Mouse (Mus musculus): ENCODE measurements at regions not wholly inside any gene's neighbourhood (a gene's known extent, or its start where the extent isn't known, plus 50 kb on each side); places are given as distances from the start of the nearest gene placed in this dataset.
A peak's percentile ranks its signal among the peaks of the same experiment; 100 is the strongest.

DNA sequence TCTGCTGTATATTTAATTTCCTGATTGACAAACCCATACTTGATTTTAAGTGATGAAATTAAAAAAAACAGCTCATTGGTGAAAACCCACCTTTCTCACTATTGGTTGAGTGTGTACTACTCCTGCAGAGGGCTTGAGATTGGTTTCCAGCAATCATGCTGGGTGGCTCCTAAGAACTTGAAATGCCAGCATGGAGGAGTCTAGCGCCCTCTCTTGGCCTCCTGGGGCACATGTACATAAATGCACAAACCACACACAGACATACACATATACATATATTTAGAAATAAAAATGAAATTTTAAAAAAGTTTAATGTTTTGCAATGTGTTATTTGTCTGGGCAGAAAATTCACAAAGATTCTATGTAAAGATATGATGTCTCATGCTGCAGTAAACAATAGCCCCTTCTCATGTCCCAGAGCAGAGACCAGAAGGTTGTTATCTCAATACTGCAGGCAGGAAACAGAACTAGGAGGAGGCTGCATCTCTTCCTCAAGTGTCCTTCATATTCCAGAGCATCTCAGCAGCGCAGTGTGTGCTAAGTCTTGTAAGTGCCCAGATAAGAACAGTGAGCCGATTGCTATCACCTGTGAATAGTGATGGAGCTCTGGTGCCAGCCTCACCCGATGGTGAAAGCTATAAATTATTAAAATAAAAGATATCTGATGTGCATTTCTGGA lies 108.4 kb upstream of the Fbxo11 start:
- no peak for DNase-seq (ENCODE audit: low spot score in 2 of 2)

DNA sequence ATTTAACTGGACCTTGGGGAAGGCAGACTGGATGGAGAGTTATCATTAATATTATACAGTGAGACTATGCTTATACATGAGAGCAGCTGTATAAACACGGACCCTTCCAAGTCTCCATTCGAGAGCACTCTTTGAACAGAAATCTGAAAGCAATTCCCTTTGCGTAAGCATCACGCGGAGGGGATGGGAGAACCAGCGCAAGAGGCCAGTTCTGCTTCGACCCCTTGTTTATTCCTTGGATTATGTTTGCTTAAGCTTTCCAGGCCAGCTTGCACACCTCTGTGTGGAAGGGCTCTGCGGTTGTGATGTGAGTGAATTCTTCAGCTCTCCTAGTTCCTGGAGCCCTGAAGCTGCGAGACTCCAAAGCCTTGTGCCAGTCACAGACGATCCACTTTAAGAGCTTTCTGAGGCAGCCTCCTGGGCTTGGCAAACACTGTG lies 109.2 kb upstream of the Fbxo11 start:
- DNase-seq (ENCODE audit: low spot score in 2 of 2): no peak

DNA sequence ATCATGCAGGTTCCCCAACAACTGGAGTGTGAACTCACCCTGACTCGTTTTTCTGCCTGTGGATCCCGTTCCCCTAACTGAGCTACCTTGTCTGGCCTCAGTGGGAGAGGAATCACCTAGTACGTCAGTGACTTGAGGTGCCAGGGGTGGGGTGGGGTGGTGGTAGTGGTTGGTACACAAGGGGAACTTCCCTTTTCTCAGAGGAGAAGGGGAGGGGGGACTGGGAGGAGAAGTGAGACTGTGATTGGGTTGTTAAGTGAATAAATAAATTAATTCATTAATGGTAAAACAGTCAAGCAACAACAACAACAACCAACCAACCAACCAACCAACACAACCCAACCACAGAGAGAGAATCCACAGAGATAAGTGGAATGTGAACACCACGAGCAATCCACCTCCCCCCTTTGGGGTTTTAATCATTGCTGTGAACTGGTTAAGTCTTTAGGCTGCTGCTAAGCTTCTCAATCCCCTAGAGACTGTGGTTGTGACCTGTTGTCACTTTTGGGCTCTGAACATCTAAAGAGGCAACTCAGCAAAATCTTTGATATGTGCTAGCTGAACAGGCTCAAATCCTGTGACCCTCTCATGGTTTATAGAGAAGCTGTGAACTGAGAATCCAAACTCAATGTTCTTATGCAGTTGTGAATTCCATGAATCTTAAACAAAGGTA lies 111.0 kb upstream of the Fbxo11 start:
- no peak for DNase-seq (ENCODE audit: low spot score in 2 of 2)

DNA sequence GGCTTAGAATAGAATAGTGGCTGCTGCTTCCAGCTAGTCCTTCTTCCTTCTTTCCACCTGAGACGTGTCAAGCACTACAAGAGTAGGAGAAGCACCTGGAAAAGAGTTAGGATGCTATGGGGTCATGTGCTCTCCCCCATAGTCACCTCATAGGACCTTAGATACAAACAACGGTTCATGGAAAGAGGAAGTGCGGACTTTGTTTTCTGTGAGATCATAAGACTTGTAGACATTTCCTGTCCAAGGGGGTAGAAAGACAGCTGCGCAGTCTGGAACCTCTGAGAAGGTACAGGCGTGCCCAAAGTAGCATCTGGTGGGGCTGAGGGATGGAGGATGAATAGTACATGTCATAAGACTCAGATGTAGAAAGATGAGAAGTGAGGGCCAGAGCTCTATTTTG lies 125.6 kb upstream of the Fbxo11 start:
- DNase-seq (ENCODE audit: low spot score in 2 of 2): no peak

DNA sequence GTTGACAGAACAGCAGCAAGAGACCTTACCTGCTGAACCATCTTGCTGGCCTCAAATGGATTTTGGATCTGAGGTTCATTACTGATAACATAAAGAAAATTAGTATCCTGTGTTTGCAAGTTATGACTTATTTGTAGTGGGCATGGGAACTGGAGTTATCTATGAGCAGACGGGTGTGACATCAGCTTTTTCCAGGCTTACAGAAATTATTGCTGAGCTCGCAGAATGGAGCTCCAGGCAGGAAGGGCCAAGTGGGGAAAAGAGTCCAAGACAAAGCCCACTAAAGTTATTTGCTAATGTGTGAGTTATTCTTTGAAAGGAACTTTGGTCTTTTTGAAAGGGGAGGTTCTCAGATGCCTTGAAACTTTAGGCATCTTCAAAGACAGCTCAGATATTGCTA lies 126.4 kb upstream of the Fbxo11 start:
- no peak for DNase-seq (ENCODE audit: low spot score in 2 of 2)

DNA sequence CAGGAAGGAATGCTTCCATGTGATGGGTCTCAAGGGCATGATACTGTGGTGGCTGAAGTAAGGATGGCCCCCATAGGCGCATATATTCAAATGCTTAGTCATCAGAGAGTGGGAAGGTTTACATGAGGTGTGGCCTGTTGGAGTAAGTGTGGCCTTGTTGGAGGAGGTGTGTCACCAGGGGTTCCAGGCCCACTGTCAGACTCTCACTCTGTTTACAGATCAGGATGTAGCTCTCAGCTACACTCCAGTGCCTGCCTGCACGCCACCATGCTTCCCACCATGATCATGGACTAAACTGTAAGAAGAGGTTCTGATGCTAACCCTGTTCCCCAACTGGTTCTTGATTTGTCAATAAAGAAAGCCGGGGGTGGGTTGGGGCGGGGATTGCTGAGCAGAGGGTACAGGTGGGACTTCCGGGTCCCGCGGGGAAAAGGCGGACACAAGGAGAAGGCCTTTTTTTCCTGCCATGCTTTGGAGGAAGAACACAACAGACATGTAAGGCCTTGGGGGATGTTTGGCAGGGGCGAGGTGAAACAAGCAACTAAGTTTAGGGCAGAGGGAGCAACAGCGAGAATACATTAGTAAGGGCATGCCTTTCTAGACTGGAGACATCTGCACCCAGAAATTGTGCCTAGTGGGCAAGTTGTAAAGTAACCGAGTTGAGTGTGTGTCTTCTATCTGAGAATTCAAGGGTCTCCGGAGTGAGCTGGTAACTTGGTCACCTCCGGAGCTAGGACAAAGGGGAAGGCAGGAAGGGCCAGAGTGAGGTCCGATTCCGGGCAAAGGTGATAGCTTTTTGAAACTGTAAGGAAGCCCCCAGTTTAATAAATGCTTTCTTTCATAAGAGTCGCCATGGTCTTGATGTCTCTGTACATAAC lies 127.1 kb upstream of the Fbxo11 start:
- no peak for DNase-seq (ENCODE audit: low spot score in 2 of 2)

DNA sequence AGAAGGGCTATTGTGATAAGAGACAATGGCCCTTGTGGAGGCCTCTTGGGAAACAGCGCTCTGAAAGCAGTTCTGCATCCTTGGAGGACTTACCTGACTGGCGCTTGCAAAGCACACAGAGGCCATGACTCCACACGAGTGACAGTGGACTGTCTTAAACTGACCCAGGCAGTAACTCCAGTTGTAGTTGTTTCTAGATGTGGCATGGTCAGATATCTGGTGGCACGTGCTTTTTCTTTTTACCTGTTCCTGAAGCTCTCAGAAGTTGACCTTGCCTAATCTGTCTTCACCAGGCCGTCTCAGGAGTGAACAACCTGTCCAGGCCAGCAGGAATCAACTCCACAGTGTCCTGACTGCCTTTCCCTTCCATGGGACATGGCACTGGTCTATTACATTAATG lies 129.6 kb upstream of the Fbxo11 start:
- no peak for DNase-seq (ENCODE audit: low spot score in 2 of 2)

DNA sequence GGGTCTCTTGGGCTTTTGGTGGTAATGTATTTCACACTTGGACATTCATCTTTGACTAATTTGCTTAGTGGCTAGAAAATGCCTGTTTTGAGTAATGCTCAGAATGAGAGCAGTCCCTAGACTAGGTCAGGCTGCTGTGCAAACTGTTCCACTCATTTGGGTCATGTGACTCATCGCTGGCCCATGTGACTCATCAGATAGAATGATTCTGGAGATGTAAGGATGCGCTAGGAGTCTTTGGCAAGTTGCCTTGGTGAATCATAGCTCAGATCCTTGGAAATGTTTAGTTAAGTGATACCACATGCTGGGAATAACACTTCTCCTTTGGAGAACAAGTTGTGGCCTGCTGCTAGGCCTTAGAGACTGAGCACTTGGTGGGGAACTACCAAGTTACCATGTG lies 130.2 kb upstream of the Fbxo11 start:
- no peak for DNase-seq (ENCODE audit: low spot score in 2 of 2)

DNA sequence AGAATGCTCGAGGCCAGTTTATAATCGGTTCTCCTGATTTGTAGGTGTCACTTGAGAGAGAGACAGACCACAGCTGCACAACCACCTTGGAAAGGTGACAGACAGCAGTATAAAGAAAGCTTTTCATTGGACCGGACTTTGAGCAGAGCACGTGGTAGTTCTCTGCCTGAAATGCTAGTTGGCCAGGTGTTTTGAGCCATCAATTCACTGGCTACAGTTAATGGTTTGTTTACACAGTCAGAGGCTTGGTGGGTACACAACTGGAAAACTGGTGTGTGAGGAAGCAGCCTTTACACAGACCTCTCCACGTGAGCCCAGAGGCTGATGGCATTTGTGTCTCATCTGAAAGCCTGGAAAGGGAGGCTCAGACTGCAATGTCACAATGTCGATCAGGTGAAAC lies 130.8 kb upstream of the Fbxo11 start:
- no peak for DNase-seq (ENCODE audit: low spot score in 2 of 2)

DNA sequence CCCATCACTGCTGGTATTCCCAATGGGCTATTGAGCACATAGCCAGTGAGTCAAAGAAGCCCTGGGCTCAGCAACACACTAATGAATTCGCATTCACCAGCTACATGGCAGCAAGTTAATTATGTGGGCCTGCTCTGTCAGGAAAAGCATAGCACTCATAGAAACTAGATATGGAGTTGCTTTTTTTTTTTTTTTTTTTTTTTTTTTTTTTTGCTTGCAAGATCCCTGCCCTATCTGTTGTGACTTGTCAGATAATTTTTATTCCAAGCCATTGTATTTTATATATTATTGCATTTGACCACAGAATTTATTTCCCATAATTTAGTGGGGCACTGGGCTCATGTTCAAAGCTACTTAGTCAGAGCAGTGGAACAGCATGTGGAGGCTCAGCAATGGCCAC lies 131.2 kb upstream of the Fbxo11 start:
- DNase-seq (ENCODE audit: low spot score in 2 of 2): no peak

DNA sequence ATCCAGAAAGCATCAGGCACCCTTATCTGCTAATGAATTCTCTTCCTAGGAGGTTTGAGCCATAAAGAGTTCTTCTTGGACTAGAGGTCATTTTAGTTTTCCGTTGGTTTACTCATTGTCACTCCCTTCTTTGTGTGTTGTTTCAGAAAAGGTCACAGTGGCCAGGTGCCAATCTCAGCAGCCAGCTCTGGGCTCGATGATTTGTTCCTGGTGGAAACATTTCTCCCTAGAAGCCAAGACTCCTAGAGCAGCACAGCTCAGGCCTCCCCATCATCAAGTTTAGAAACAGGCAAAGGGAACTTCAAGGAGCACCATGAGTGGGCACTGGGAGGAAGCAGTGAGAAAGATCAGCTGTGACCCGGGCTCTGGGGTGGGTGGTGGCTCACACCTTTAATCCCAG lies 132.3 kb upstream of the Fbxo11 start:
- DNase-seq (ENCODE audit: low spot score in 2 of 2): no peak

DNA sequence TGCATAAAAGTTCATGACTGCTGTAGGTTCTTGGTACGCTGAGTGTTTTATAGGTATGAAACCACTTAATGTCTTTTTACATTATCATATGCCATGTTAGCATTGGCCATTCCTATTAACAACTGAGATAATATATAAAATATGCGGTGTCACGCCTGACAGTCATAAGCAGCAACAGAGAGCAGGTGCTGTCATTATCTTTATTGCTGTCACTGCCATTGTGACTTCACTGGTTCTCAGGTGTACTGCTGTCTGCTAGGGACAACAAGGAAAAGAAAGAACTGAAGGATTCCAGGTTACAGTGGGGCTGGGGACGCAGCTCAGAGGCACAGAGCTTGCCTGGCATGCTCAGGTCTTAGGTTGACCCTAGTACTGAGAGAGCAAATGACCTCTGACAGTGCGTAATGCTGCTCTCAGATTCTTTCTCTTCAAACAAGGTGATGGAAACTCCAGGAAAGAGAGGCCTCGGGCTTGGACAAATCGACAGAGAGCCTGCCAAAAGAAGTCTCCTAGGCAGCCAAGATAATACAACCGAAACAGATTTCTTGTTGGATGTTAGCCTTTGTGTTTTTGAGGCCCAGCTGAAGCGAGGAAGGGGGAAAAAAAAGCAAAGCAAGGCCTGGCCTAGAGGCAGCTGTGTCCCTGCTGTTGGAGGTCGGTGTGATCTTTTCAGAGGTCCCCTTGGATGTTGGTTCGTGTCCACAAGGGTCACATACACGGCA lies 136.3 kb upstream of the Fbxo11 start:
- no peak for DNase-seq (ENCODE audit: low spot score in 2 of 2)

DNA sequence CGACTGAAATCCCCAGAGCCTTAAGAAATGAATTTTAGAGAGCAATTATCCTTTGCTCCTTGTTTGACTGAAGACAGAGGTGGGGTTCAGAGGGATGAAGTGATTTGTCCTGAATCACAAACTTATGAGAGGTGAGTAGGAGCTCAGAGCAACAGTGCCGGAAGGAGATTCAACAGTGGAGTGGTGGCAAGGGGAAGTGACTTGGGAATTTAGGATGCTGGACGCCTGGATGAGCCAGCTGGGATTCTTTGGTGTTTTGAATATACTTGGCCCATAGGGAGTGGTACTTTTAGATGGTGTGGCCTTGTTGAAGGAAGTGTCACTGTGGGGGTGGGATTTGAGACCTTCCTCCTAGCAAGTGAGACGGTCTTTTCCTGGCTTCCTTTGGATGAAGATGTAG lies 137.1 kb upstream of the Fbxo11 start:
- DNase-seq (ENCODE audit: low spot score in 2 of 2): no peak

DNA sequence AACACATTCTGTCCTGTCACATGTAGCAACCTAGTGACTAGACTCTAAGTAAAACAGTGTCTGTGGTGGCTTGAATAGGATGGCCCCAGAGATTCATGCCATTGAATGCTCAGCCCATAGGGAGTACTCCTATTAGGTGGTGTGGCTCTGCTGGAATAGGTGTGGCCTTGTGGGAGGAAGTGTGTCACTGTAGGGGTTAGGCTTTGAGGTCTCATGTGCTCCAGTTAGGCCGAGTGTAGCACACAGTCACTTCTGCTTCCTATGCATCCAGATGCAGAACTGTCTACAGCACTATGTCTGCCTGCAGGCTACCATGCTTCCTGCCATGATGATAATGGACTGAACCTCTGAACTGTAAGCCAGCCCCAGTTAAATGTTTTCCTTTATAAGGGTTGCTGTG lies 144.5 kb upstream of the Fbxo11 start:
- no peak for DNase-seq (ENCODE audit: low spot score in 2 of 2)

DNA sequence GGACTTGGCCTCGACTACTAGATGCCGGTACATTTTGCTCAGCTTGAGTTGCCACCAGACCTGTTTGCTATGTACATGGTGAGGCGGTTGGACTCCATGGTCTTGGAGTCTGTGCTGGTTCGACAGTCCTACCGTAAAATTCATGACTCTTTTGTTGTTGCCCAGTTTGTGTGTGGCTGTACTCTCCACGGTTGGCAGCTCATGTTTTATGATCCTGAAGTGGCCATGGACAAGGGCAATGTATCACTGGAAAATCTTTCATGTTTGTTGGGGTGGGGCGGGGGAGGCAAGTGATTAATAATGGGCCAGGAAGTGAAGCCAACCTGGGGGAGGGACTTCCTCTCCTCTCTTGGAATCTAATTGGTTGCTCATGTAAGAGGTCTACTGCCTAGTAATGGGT lies 147.0 kb upstream of the Fbxo11 start:
- DNase-seq (ENCODE audit: low spot score in 2 of 2): no peak

DNA sequence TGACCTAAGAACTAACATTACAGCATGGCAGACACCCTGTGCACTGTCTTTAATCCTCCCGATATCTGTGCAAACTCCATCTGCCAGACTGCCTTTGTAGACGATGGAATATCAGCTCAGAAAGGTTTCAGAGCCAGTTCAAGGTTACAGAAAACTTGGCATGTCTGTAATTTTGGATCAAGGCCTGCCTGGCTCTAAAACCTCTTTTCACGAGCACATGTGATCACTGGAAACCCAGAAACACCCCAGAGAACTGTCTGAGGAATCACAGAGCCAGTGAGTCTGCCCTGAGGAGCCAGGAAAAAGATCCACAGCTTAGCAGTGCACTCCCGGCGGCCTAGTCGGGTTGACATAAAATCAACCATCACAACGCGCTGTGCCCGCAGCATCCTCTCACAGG lies 149.7 kb upstream of the Fbxo11 start:
- no peak for DNase-seq (ENCODE audit: low spot score in 2 of 2)

DNA sequence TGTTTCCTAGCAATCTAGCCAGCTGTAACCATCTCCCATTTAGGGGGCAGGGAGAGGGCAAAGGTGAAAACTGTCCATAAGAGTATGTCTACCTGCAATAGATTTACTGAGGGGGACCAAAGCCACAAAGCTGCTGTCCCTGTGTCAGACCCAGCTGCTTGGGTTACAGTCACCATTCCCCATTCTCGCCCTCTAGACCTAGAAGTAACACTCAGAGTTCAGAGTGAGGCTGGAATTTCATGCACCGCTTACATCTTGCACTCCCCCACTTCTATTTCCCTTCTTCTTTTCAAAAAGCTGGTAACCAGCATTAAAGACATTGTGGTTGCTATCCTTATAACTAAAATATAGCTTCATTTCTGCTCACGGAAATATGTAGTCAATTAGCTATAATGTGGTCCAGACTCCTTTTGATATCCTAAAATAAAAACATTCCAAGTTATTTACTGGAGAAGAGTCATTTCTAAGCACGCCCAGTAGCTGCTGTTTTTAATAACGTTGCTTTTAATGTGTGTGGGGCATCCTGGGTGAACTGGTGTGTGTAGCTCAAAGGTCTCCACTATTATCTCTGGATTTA lies 157.4 kb upstream of the Fbxo11 start:
- DNase-seq (ENCODE audit: low spot score in 2 of 2): no peak

DNA sequence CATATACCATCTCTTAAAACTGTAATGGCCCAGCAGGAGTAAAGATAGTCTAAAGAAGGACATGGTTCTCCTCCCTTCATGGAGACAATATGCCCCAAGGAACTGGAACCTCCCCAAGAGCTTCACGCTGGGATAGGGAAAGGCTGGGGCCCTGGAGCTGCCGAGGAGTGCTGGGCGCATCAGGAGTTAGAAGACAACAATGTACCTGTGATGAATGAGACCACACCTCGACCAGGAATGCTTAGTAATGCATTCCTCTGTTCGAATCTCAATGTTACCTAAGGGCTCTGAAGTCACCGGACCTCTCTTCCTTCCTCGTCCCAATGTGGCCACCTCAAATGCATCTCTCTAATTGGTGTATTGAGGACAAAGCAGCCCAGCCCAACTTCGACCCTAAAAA lies 175.4 kb upstream of the Fbxo11 start:
- DNase-seq (ENCODE audit: low spot score in 2 of 2): no peak

DNA sequence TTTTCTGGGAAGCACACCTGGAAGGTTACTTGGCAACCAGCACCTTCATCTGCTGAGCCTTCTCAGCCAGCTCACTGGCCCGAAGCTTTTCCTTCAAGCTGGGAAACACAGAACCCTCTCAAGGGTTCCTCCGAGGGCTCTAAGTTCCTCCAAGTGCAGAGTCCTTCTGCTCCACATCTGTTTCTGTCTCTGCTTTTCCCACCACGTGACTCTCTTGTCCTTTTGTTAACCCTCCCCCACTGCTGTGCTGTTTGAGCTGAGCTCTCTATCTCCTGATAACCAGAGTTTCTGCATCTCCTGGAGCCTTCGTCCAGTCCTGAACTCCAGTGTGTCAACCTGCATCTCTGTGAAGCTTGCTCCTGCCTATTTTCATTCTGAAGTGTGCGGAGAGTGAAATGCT lies 183.5 kb upstream of the Fbxo11 start:
- DNase-seq (ENCODE audit: low spot score in 2 of 2): no peak

DNA sequence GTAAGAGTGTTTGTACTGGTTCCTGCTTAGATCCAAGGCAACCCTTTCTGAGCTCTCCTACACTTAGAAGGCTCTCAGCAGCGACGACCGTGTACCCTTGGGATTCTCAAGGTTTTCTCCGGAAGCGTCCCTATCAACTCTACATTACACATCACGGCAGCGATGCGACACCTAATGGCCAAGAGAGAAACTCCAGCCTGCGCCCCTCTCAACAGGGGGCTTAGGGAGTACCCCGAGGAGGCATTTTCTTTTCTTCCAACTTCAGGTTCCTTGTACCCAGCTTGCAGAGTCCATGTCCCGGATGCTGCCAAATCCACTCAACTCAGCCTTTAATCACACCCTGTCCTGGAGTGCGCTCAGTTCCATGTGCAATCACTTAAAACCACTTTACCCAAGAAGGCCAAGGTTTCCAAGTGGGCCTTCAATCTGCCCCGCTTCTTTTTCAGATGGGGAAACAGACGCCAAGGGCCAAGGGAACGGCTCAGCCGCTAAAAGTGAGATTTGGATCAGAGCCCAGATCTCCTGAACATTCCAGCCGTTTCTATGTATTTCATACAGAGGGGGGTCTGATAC lies 186.9 kb upstream of the Fbxo11 start:
- peak; percentile 57 to 73 for DNase-seq (ENCODE audit: low spot score in 2 of 2)

All from layer of hippocampus, postnatal 14 days (tissue).